Mouse (Mus musculus) spleen, embryonic (tissue): Measurements from ENCODE around the gene Rapgef4.

ENCODE experiments used
- CTCF ChIA-PET: fragments of 350-600 bp; sonication (Branson Sonifier 250); formaldehyde crosslinking; loops from one replicate; lab custom pipeline; 2022; lab: Charles Lee

The Rapgef4 gene

GRCm38 (mm10) chr2:72116103-72116502 is 135.1 kb downstream of the Rapgef4 start:
- CTCF ChIA-PET, result no interaction called here

DNA sequence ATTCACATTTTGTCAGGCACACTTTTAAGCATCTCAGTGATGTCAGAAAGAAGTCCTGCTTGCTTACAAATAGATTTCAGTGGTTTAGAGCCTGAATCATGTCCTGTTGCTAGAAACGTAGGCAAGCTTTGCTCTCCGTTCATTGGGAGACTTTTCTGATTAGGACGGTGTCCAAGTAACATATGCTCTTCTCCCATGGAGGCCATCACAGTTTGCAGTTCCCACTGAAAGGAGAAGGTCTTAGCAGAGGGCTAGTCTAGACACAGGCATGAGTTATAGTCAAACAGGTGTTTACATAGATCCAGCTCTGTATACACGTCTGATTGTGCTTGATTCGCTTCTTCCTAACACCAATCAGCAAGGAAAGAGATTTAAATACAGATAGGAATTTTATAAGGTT is 135.7 kb downstream of the Rapgef4 start:
- CTCF ChIA-PET, result interaction anchor here (0.9 to 1.3 kb wide), 2 partner anchors 20 to 36 kb away, joined by 3 read pairs; no protein-coding TSS in a partner anchor

DNA sequence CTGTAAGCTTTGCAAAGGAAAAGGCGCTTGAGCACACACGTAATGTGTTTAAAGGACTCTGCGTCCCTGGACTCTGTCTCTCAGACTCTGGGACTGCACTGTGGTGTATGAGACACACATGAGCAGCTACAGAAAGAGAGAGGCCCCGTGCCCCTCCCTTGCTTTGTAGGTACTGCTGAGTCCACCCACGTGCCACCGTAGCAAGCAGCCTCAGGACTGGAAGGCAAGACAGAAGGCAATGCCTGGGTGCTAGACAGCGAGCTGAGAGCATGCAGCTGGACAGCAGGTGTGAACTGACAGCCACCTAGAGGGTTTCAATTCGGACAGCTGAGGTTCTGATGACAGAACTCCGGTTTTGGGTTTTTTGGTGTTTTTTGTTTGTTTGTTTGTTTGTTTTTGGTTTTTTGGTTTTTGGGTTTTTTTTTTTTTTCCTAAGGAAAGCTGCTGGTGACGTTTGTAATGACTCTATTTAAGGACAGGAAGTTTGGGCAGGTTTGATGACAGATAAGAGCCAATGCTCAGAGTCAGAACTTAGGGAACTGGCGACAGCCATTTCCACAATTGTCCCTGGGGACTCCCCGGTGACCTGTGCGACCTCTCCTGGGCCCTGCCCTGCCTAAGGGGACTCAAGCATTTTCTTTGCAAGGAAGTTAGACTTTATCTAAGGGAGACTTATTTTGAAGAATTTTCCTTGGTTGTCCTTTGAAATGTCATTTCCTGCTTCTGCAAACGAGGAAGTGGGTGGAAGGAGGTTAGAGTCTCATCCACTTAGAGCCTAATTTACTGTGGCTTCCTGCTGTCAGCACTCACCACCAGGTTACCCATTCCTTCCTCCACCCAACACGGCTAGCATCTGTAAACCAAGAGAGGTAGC is 136.3 kb downstream of the Rapgef4 start:
- CTCF ChIA-PET, result interaction anchor here (0.6 to 1.3 kb wide), 4 partner anchors 19 to 36 kb away, joined by 3 read pairs; no protein-coding TSS in a partner anchor

DNA sequence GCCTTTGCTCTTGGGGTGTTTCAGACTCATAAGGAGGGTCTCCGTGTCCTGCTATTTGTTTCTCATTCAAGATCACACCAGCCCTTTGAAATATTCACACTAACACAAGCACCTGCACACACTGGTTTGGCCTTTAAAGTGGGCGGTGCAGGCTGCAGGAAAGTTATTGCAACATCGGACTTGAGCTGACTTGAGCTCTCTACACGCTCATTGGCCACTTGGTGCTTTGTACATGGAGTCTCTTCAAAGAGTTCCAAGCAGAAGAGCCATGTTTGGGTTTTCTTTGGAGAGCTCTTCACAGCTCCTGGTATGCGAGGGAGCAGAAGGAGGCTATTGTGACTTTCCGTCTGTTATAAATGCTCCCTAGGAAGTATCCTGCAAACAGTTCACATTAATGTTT is 139.2 kb downstream of the Rapgef4 start:
- CTCF ChIA-PET, result no interaction called here

- CTCF ChIA-PET, result interaction anchor here (0.6 kb wide), 2 partner anchors 10 to 727 kb away, joined by 3 to 4 read pairs; no protein-coding TSS in a partner anchor
These were observed 141.6 kb downstream of the Rapgef4 start for GRCm38 (mm10) chr2:72122410-72123223.

GRCm38 (mm10) chr2:72123851-72124250 is 142.8 kb downstream of the Rapgef4 start:
- CTCF ChIA-PET, result no interaction called here

GRCm38 (mm10) chr2:72125786-72126185 is 144.7 kb downstream of the Rapgef4 start:
- CTCF ChIA-PET, result interaction anchor here (0.6 kb wide), 1 partner anchor 17 kb away, joined by 3 read pairs; no protein-coding TSS in a partner anchor

- CTCF ChIA-PET, result interaction anchor here (0.6 kb wide), 1 partner anchor 16 kb away, joined by 3 read pairs; no protein-coding TSS in a partner anchor
These were observed 145.4 kb downstream of the Rapgef4 start for GRCm38 (mm10) chr2:72126411-72126810.

DNA sequence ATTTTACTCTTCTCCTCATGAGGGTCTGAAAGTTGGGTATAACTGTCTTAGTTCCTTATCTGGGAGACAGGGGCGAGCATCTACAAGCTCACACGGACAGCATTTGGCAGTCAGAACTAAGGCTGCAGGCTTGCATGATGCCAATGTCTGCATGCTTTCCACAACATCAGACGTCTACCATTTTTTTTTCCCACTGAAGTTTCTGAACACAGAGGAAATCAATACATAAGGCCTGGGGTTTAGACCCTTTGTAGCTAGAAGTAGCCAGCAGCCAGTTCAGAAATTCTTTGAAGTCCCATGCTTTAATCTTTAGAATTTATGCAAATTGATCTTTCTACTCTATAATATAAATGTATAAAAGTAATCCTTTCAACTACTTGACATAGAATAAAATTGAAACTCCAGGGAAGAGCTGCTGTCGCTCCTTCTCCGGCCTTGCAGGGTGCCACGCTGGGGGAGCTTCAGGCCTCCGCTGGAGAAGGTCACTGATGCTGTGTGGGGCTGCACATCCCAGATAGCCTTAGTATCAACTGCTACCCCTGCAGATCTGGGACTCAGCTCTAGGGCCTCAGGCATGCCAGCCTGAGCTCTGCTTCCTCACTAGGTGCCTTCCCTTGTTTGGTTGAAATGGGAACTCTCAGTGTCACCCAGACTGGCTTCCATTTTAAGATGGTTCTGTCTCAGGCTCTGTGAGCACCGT is 148.7 kb downstream of the Rapgef4 start:
- CTCF ChIA-PET, result interaction anchor here (0.5 to 0.7 kb wide), 3 partner anchors 17 to 258 kb away, joined by 3 to 7 read pairs (median 3); no protein-coding TSS in a partner anchor

GRCm38 (mm10) chr2:72132222-72132621 is 151.2 kb downstream of the Rapgef4 start:
- CTCF ChIA-PET, result no interaction called here

- CTCF ChIA-PET, result interaction anchor here (0.6 kb wide), 1 partner anchor 1764 kb away, joined by 6 read pairs; no protein-coding TSS in a partner anchor
These were observed 155.0 kb downstream of the Rapgef4 start for GRCm38 (mm10) chr2:72136045-72136444.

GRCm38 (mm10) chr2:72136486-72137264 is 155.6 kb downstream of the Rapgef4 start:
- CTCF ChIA-PET, result interaction anchor here (0.6 kb wide), 1 partner anchor 41 kb away, joined by 4 read pairs; no protein-coding TSS in a partner anchor

GRCm38 (mm10) chr2:72139863-72140845 is 159.1 kb downstream of the Rapgef4 start:
- CTCF ChIA-PET, result no interaction called here

GRCm38 (mm10) chr2:72141091-72141490 is 160.1 kb downstream of the Rapgef4 start:
- CTCF ChIA-PET, result interaction anchor here (0.5 kb wide), 1 partner anchor 109 kb away, joined by 16 read pairs; no protein-coding TSS in a partner anchor

GRCm38 (mm10) chr2:72141732-72142131 is 160.7 kb downstream of the Rapgef4 start:
- CTCF ChIA-PET, result interaction anchor here (0.5 kb wide), 1 partner anchor 108 kb away, joined by 16 read pairs; no protein-coding TSS in a partner anchor

DNA sequence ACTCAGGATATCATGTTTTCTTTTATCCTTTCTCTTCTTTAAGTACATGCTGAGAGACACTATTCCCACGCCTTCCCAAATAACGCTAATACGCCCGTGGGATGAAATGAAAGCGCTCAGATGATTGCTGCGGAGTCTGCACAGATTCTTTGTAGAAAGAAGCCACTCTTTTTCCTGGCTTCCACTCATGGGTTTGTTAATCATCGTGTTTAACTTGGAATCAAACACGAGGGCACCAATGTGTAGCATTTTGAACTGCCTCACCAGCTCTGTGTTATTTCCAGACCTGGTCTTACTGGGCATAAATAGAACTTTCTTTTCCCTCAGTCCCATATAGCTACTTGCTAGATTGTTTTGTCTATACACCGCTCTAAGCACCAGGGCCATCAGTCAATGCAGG is 162.4 kb downstream of the Rapgef4 start:
- CTCF ChIA-PET, result no interaction called here

DNA sequence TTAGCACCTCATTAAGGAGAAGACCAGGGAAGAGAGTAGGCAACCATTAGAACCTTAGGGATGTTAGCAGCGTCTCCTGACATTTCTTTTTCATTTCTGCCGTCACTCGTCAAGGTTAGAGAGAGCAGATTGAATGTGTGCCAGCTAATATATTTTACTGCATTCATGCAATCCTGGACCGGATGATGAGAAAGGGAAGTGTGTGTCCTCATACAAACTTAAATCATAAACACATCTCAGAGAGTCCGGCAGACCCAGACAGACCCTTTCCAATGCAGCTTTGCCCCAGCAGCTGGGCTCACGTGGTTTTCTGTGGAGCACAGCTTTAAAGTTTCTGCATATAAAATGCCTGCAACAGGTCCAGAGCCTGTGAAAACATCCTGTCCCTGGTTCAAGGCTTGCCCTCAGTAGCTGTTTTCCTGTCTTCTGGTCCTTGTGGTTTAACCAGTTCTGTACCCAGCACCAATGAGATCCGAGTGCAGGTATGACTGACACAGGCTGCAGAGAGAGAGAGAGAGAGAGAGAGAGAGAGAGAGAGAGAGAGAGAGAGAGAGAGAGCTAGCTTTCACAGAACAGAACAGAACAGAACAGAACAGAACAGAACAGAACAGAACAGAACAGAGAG is 163.6 kb downstream of the Rapgef4 start:
- CTCF ChIA-PET, result interaction anchor here (1.0 kb wide), 1 partner anchor 45 kb away, joined by 8 read pairs; no protein-coding TSS in a partner anchor

GRCm38 (mm10) chr2:72145281-72145875 is 164.3 kb downstream of the Rapgef4 start:
- CTCF ChIA-PET, result interaction anchor here (1.0 kb wide), 1 partner anchor 46 kb away, joined by 8 read pairs; no protein-coding TSS in a partner anchor
